ENCODE assay signal across 31 mouse cellular contexts in genomic region chr8:124459627-124460026, GRCm38 (mm10). TPM values are rescaled to one million over a fixed set of nuclear protein-coding genes. Genes with fewer than 3 reads are reported as not detected.
A peak's percentile ranks its signal among the peaks of the same experiment; 100 is the strongest.
DNase-seq lines count a peak whose midpoint lies in the region; ATAC-seq and TF ChIP-seq lines count a peak whose summit lies in the region.
"Had no signal": no experiment of that assay in that cellular context is flagged by ENCODE, and none has a peak within 500 bp of the region (broad histone marks: within the 10 kb centered on the region; RNA-seq: fewer than 3 reads in every experiment).

No protein-coding gene starts in this region.

- WGBS in liver, adult 2 months = 25% methylated on average over 12 of the region's 12 CpGs
- WGBS in large intestine, adult 2 months = 21% methylated on average over 12 of the region's 12 CpGs
- WGBS in forebrain, embryonic 13.5 days = 43% methylated on average over 12 of the region's 12 CpGs

- H3K27me3 ChIP-seq in liver, adult 2 months (ENCODE audit: control insufficient read depth, insufficient read depth, low read length) = no peaks in the 10 kb centered on the region
- 0 out of 2 replicates have a peak, but pooled peaks cover 10% of the 10 kb centered on the region for H3K27me3 ChIP-seq in forebrain, embryonic 13.5 days
- H3K27me3 ChIP-seq: liver, embryonic 13.5 days; neural tube, embryonic 12.5 days had no signal

- intact Hi-C loops in gastrocnemius, adult 2 months (cut with DNase I) = no loop called here

- no peak overlapping the region for H3K4me2 ChIP-seq in forebrain, embryonic 13.5 days
- H3K4me2 ChIP-seq: limb, embryonic 13.5 days; liver, embryonic 13.5 days; midbrain, embryonic 12.5 days; neural tube, embryonic 12.5 days had no signal

- no peaks in the 10 kb centered on the region for H3K36me3 ChIP-seq in liver, adult 2 months (ENCODE audit: control insufficient read depth, insufficient read depth, low read length)
- no peaks in the 10 kb centered on the region for H3K36me3 ChIP-seq in forebrain, embryonic 13.5 days (ENCODE audit: poor library complexity, severe bottlenecking)
- H3K36me3 ChIP-seq: G1E; limb, embryonic 13.5 days; liver, embryonic 13.5 days; midbrain, embryonic 12.5 days; neural tube, embryonic 12.5 days had no signal

- H3K79me2 ChIP-seq in liver, adult 2 months (ENCODE audit: control insufficient read depth, insufficient read depth, low read length) = no peaks in the 10 kb centered on the region

- H3K4me1 ChIP-seq in liver, adult 2 months (ENCODE audit: control insufficient read depth, insufficient read depth, low read length) = no peaks in the 10 kb centered on the region
- peaks cover 4% of the 10 kb centered on the region for H3K4me1 ChIP-seq in forebrain, embryonic 13.5 days
- H3K4me1 ChIP-seq: limb, embryonic 13.5 days; liver, embryonic 13.5 days had no signal

- no peaks in the 10 kb centered on the region for H3K9me3 ChIP-seq in forebrain, embryonic 13.5 days (replicated peaks)
- H3K9me3 ChIP-seq: limb, embryonic 13.5 days; liver, embryonic 13.5 days; megakaryocyte, embryonic 14.5 days; midbrain, embryonic 12.5 days; neural tube, embryonic 12.5 days had no signal

- no peak for ATAC-seq in forebrain, embryonic 13.5 days
- ATAC-seq: forebrain, postnatal 0 days; hindbrain, embryonic 16.5 days; lung, postnatal 0 days had no signal

- TF ChIP-seq CTCF in liver, adult 2 months (IDR thresholded peaks at IDR 0.05; ENCODE audit: low read depth, low read length) = no peak
- no peak for TF ChIP-seq CTCF in gastrocnemius, adult 2 months (IDR thresholded peaks at IDR 0.05)

- no peak overlapping the region for H3K4me3 ChIP-seq in liver, adult 2 months (ENCODE audit: insufficient read depth, low read depth, low read length)
- no peak overlapping the region for H3K4me3 ChIP-seq in gastrocnemius, adult 2 months
- H3K4me3 ChIP-seq in forebrain, embryonic 13.5 days = no peak overlapping the region
- H3K4me3 ChIP-seq: erythroblast, embryonic 14.5 days; limb, embryonic 13.5 days; liver, embryonic 13.5 days; megakaryocyte, embryonic 14.5 days; midbrain, embryonic 12.5 days; myocyte; neural tube, embryonic 12.5 days had no signal

- DNase-seq in kidney, adult 11 months = peak; percentile 24
- no peak for DNase-seq in kidney, postnatal 4 days
- DNase-seq in liver, adult 2 months (ENCODE audit: extremely low read depth, low read depth, low spot score) = peak; percentile 44
- no peak for DNase-seq in liver
- DNase-seq in large intestine, adult 2 months (ENCODE audit: low read depth, low spot score) = peak; percentile 22
- no peak for DNase-seq in gastrocnemius, adult 2 months
- DNase-seq: adrenal gland, postnatal 14 days; cerebellum, adult 11-12 months; cerebellum, postnatal 10 days; forebrain, postnatal 0 days; gastrocnemius, postnatal 14 days; heart, postnatal 14 days; liver, embryonic 13.5 days; lung, adult 18-20 months; lung, postnatal 4 days; right cerebral cortex, adult 18-20 months; spleen, adult 18-20 months; thymus, postnatal 4 days had no signal

- H3K9ac ChIP-seq in liver, adult 2 months (ENCODE audit: low read depth, low read length) = no peak overlapping the region
- H3K9ac ChIP-seq in forebrain, embryonic 13.5 days = no peak overlapping the region
- H3K9ac ChIP-seq: forebrain, postnatal 0 days; limb, embryonic 13.5 days; liver, embryonic 13.5 days; midbrain, embryonic 12.5 days; neural tube, embryonic 12.5 days had no signal

- no peak for TF ChIP-seq POLR2A in liver, adult 2 months (IDR thresholded peaks at IDR 0.05; ENCODE audit: extremely low read depth, insufficient read depth, low read length)

- no peak overlapping the region for H3K27ac ChIP-seq in liver, adult 2 months (replicated peaks; ENCODE audit: insufficient read depth, low read depth, low read length)
- no peak overlapping the region for H3K27ac ChIP-seq in gastrocnemius, adult 2 months
- H3K27ac ChIP-seq in forebrain, embryonic 13.5 days = no peak overlapping the region
- H3K27ac ChIP-seq: limb, embryonic 13.5 days; liver, embryonic 13.5 days; midbrain, embryonic 12.5 days; neural tube, embryonic 12.5 days had no signal

RNA-seq across cellular contexts. Expression of gene Pgbd5, which starts 20.2 kb away (rescaled TPM):
- 0.07 TPM in 1 of 2 replicates, not detected in the other for total RNA-seq in liver, adult 2 months (2014; rRNA removed)
- polyA plus RNA-seq in liver, adult 2 months (2012; rRNA removed) = not detected in 2 replicates
- 3.3 and 4.2 TPM in 2 replicates for polyA plus RNA-seq in large intestine, adult 2 months (2012; rRNA removed)
- under 1 TPM; 0.15 to 0.50 TPM for total RNA-seq in gastrocnemius, adult 2 months (2021)
- 5.9 and 6.3 TPM in 2 replicates for polyA plus RNA-seq in forebrain, embryonic 13.5 days (2015; fragmentation: Nextera tagmentation; extraction: Ambion mirVana)
- total RNA-seq: common myeloid progenitor, adult 5-6 weeks; granulocyte monocyte progenitor cell, adult 5-6 weeks had no signal
- polyA plus RNA-seq: C2C12; erythroblast, embryonic 14.5 days; G1E had no signal

Comparison
In these comparisons a context has a peak if more than half of its experiments do, and no peak if none do; other contexts are left out.
1. DNase-seq: peak in kidney, adult 11 months (single experiment), liver, adult 2 months (single experiment) and large intestine, adult 2 months (single experiment); none in kidney, postnatal 4 days (0 of 2), liver (single experiment) and gastrocnemius, adult 2 months (single experiment).